ENCODE assay signal across 8 mouse cellular contexts in genomic region chr5:24350531-24351250, GRCm38 (mm10). TPM values are rescaled to one million over a fixed set of nuclear protein-coding genes. Genes with fewer than 3 reads are reported as not detected.
A peak's percentile ranks its signal among the peaks of the same experiment; 100 is the strongest.
DNase-seq lines count a peak whose midpoint lies in the region; ATAC-seq and TF ChIP-seq lines count a peak whose summit lies in the region.

No protein-coding gene starts in this region.

- H3K9ac ChIP-seq in heart, embryonic 14.5 days (ENCODE audit: low read length), result peak overlapping the region; percentile 99
- no peak overlapping the region for H3K9ac ChIP-seq in liver, embryonic 15.5 days

- H3K9me3 ChIP-seq in E14TG2a.4 (ENCODE audit: low read length), result no peaks in the 10 kb centered on the region
- H3K9me3 ChIP-seq in heart, embryonic 14.5 days (ENCODE audit: control insufficient read depth, low read length), result no peaks in the 10 kb centered on the region
- H3K9me3 ChIP-seq in liver, embryonic 15.5 days (replicated peaks), result no peaks in the 10 kb centered on the region

- H3K36me3 ChIP-seq in E14TG2a.4 (ENCODE audit: insufficient read depth, low read length), result 0 out of 2 replicates have a peak, but pooled peaks cover 4% of the 10 kb centered on the region
- peaks cover 24% of the 10 kb centered on the region for H3K36me3 ChIP-seq in heart, embryonic 14.5 days (ENCODE audit: control insufficient read depth, insufficient read depth, low read length)
- H3K36me3 ChIP-seq in liver, embryonic 15.5 days (replicated peaks), result no peaks in the 10 kb centered on the region

- peak overlapping the region; percentile 91 to 99 for H3K27ac ChIP-seq in heart, embryonic 14.5 days (replicated peaks in 1 of 2; ENCODE audit: control insufficient read depth in 1 of 2, insufficient read depth in 1 of 2, low read depth in 2 of 2, low read length in 2 of 2)
- no peak overlapping the region for H3K27ac ChIP-seq in liver, embryonic 15.5 days (replicated peaks)

- H3K27me3 ChIP-seq in E14TG2a.4 (ENCODE audit: insufficient read depth, low read length), result peaks cover 51% of the 10 kb centered on the region
- no peaks in the 10 kb centered on the region for H3K27me3 ChIP-seq in heart, embryonic 14.5 days (ENCODE audit: control insufficient read depth, insufficient read depth, low read length)
- peaks cover 86% of the 10 kb centered on the region for H3K27me3 ChIP-seq in liver, embryonic 15.5 days

- peak; percentile 30 for DNase-seq in gastrocnemius, postnatal 10 days
- no peak for DNase-seq in gastrocnemius, postnatal 4 days (ENCODE audit: low spot score in 2 of 2)
- DNase-seq in embryo, embryonic 10 days (ENCODE audit: low spot score), result no peak
- DNase-seq in T-cell, adult 2 months (ENCODE audit: low spot score), result no peak
- no peak for DNase-seq in B cell, adult 2 months

- WGBS in heart, embryonic 14.5 days, result 19% methylated on average over 15 of the region's 15 CpGs
- WGBS in liver, embryonic 15.5 days (ENCODE audit: insufficient replicate concordance), result 41% methylated on average over 14 of the region's 15 CpGs

- peak overlapping the region; percentile 94 for H3K4me2 ChIP-seq in heart, embryonic 14.5 days (ENCODE audit: low read length)
- H3K4me2 ChIP-seq in liver, embryonic 15.5 days, result peak overlapping the region; percentile 80

- H3K4me3 ChIP-seq in E14TG2a.4 (replicated peaks; ENCODE audit: low read length), result peak overlapping the region; percentile 84
- peak overlapping the region; percentile 79 to 86 for H3K4me3 ChIP-seq in heart, embryonic 14.5 days (ENCODE audit: control insufficient read depth in 1 of 2, insufficient read depth in 1 of 2, low read depth in 1 of 2, low read length in 2 of 2)
- H3K4me3 ChIP-seq in liver, embryonic 15.5 days (replicated peaks), result peak overlapping the region; percentile 56

- H3K4me1 ChIP-seq in E14TG2a.4 (replicated peaks; ENCODE audit: low read depth, low read length), result peaks cover 63% of the 10 kb centered on the region
- peaks cover 38 to 55% of the 10 kb centered on the region in 2 experiments for H3K4me1 ChIP-seq in heart, embryonic 14.5 days (ENCODE audit: control insufficient read depth in 2 of 2, insufficient read depth in 2 of 2, low read length in 2 of 2)
- H3K4me1 ChIP-seq in liver, embryonic 15.5 days (replicated peaks), result peaks cover 46% of the 10 kb centered on the region

- no peak for TF ChIP-seq CTCF in E14TG2a.4 (conservative IDR thresholded peaks at IDR 0.05; ENCODE audit: low read length)

- ATAC-seq in heart, embryonic 14.5 days (ENCODE audit: insufficient number of reproducible peaks, insufficient read depth, low FRiP score, low read depth), result no peak
- no peak for ATAC-seq in liver, embryonic 15.5 days (ENCODE audit: insufficient read depth)

RNA-seq across cellular contexts. Expression of gene Kcnh2, which starts 0.7 kb away (rescaled TPM):
- 10 to 100 TPM in 1 of 2 experiments, 1 to 10 TPM in 1; 5.4 to 10.8 TPM for total RNA-seq in gastrocnemius, postnatal 10 days (2021)
- 10 to 100 TPM; 22.4 to 24.6 TPM for total RNA-seq in gastrocnemius, postnatal 4 days (2021)
- 23.5 and 32.9 TPM in 2 replicates for polyA plus RNA-seq in heart, embryonic 14.5 days (2014; fragmentation: Nextera tagmentation; extraction: Ambion mirVana)
- polyA plus RNA-seq in liver, embryonic 15.5 days (2015; fragmentation: Nextera tagmentation; extraction: Ambion mirVana), result 0.35 and 0.68 TPM in 2 replicates

RNA-seq across cellular contexts. Expression of gene Nos3, which starts 13.9 kb away (rescaled TPM):
- total RNA-seq in gastrocnemius, postnatal 10 days (2021), result 10 to 100 TPM in 1 of 2 experiments, 1 to 10 TPM in 1; 7.7 to 11.2 TPM
- 10 to 100 TPM; 10.4 to 11.7 TPM for total RNA-seq in gastrocnemius, postnatal 4 days (2021)
- polyA plus RNA-seq in heart, embryonic 14.5 days (2014; fragmentation: Nextera tagmentation; extraction: Ambion mirVana), result 27.7 and 28.2 TPM in 2 replicates
- polyA plus RNA-seq in liver, embryonic 15.5 days (2015; fragmentation: Nextera tagmentation; extraction: Ambion mirVana), result 2.1 and 2.5 TPM in 2 replicates

RNA-seq across cellular contexts. Expression of gene Atg9b, which starts 41.3 kb away (rescaled TPM):
- under 1 TPM; 0.23 to 0.26 TPM for total RNA-seq in gastrocnemius, postnatal 10 days (2021)
- total RNA-seq in gastrocnemius, postnatal 4 days (2021), result under 1 TPM; 0.67 to 0.86 TPM
- polyA plus RNA-seq in heart, embryonic 14.5 days (2014; fragmentation: Nextera tagmentation; extraction: Ambion mirVana), result 1.0 and 1.5 TPM in 2 replicates
- polyA plus RNA-seq in liver, embryonic 15.5 days (2015; fragmentation: Nextera tagmentation; extraction: Ambion mirVana), result 0.58 and 2.2 TPM in 2 replicates

RNA-seq across cellular contexts. Expression of gene Abcb8, which starts 42.8 kb away (rescaled TPM):
- total RNA-seq in gastrocnemius, postnatal 10 days (2021), result 10 to 100 TPM; 35.9 to 45.5 TPM
- total RNA-seq in gastrocnemius, postnatal 4 days (2021), result 10 to 100 TPM; 48.0 to 51.9 TPM
- polyA plus RNA-seq in heart, embryonic 14.5 days (2014; fragmentation: Nextera tagmentation; extraction: Ambion mirVana), result 52.7 and 56.1 TPM in 2 replicates
- polyA plus RNA-seq in liver, embryonic 15.5 days (2015; fragmentation: Nextera tagmentation; extraction: Ambion mirVana), result 25.6 and 30.8 TPM in 2 replicates
